Mouse (Mus musculus): ENCODE measurements at regions not wholly inside any gene's neighbourhood (a gene's known extent, or its start where the extent isn't known, plus 50 kb on each side); places are given as distances from the start of the nearest gene placed in this dataset.

GRCm38 (mm10) chr1:186262040-186262439 is 144.9 kb upstream of the Lyplal1 start:
- TF ChIP-seq CTCF (IDR thresholded peaks at IDR 0.05; ENCODE audit: low read depth) (no peak), EP300 (optimal IDR thresholded peaks at IDR 0.05) (no peak)
